Mouse (Mus musculus) frontal cortex, adult 2 months (tissue): ENCODE measurements at regions not wholly inside any gene's neighbourhood (a gene's known extent, or its start where the extent isn't known, plus 50 kb on each side); places are given as distances from the start of the nearest gene placed in this dataset.
A peak's percentile ranks its signal among the peaks of the same experiment; 100 is the strongest.

Experiments
- DNase-seq, 2 experiments: peaks; one replicate each; pipeline ENCODE4 v3.0.0; 2022; ENCODE audit warnings: low spot score in 1 of 2; ENCODE audit errors: extremely low spot score in 1 of 2

GRCm38 (mm10) chr16:69646156-69646555, 217.4 kb downstream of the Speer2 start:
- DNase-seq, result no peak

- DNase-seq, result no peak
These were observed 255.8 kb downstream of the Speer2 start for GRCm38 (mm10) chr16:69607736-69608135.

- no peak for DNase-seq
These were observed 262.6 kb downstream of the Speer2 start for GRCm38 (mm10) chr16:69600978-69601377.

GRCm38 (mm10) chr16:69577205-69577604, 286.3 kb downstream of the Speer2 start:
- peak in 1 of 2 experiments; percentile 8 for DNase-seq

GRCm38 (mm10) chr16:69568189-69568588, 295.4 kb downstream of the Speer2 start:
- no peak for DNase-seq

GRCm38 (mm10) chr16:69567420-69568179, 295.9 kb downstream of the Speer2 start:
- DNase-seq, result no peak
